Mouse (Mus musculus): ENCODE measurements around the gene Iqcf3.

GRCm38 (mm10) chr9:106464751-106465541 lies 96.5 kb downstream of the Iqcf3 start:
- TF ChIP-seq POLR2A (IDR thresholded peaks at IDR 0.05; ENCODE audit: insufficient read depth, low read depth, low read length) (no peak), CTCF (IDR thresholded peaks at IDR 0.05) (no peak)
